Mouse (Mus musculus): ENCODE measurements at regions not wholly inside any gene's neighbourhood (a gene's known extent, or its start where the extent isn't known, plus 50 kb on each side); places are given as distances from the start of the nearest gene placed in this dataset.
A peak's percentile ranks its signal among the peaks of the same experiment; 100 is the strongest.

DNA sequence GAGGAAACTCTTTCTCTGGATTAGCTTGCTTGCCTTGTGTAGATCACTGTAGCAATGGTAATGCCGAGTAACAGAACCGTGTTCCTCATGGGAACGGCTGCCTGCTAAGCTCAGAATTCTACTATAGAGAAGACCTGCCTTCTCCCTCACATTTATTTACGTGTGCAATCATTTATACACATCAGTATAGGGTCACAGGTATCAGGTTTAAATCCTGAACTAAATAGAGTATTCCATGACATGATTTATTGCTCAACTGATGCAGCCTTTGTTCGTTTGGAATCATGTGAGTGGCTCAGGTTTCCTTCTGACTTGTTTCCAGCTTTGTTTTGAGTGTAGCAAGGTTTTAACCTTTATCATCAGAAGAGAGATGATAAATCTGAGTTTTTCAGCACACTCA, 329.4 kb downstream of the Galc start:
- no peak for DNase-seq
- intact Hi-C loops (cut with DNase I), result no loop called here

- no peak for DNase-seq
- intact Hi-C loops (cut with DNase I), result no loop called here
Measured at GRCm38 (mm10) chr12:97927036-97927435, 332.2 kb downstream of the Galc start.

- intact Hi-C loops (cut with DNase I), result no loop called here
- DNase-seq, result no peak
Measured at GRCm38 (mm10) chr12:97921349-97922264, 337.7 kb downstream of the Galc start.

- DNase-seq, result no peak
- intact Hi-C loops (cut with DNase I), result no loop called here
Measured at GRCm38 (mm10) chr12:97918416-97918815, 340.8 kb downstream of the Galc start.

GRCm38 (mm10) chr12:97915026-97915425, 344.2 kb downstream of the Galc start:
- intact Hi-C loops (cut with DNase I), result no loop called here
- DNase-seq, result no peak

DNA sequence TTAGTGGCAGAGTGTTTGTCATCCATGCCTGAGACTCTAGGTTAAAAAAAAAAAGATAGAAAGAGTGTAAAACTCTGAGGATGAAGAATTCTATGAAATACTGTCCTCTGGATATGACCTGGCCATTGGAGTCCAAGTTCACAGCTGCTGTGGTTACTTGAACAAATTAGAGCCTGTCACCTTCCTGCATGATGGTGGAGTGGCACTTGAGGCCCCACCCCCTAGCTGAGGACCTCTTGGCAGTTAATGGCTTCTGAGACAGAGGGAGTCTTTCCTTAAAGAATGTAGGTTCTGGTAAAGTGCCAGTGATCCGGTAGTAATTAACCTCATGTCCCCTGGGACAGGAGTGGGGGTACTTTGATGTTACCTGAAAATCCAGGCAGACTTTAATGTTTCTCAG, 346.5 kb downstream of the Galc start:
- no peak for DNase-seq
- intact Hi-C loops (cut with DNase I), result no loop called here

- intact Hi-C loops (cut with DNase I), result no loop called here
- DNase-seq, result no peak
Measured at GRCm38 (mm10) chr12:97899266-97899665, 360.0 kb downstream of the Galc start.

DNA sequence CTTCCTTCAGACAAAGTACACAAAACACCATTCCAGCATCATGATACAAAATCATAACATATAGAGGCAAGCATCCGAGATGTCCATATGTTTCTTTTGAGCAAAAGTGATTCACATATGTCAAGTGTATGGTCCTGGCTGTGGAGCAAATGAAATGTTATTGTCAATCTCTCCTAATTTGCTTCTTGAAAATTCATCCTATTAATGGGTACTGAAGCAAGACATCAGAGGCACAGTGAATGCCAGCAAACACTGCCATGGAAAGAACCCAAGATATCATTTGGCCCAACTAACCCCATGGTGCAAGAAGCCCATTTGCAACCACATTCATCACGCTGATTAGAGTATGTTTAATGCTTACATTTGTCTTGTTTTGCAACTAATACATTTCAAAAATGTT, 361.1 kb downstream of the Galc start:
- DNase-seq, result no peak
- intact Hi-C loops (cut with DNase I), result no loop called here

GRCm38 (mm10) chr12:97895981-97896380, 363.3 kb downstream of the Galc start:
- intact Hi-C loops (cut with DNase I), result no loop called here
- DNase-seq, result no peak

- intact Hi-C loops (cut with DNase I), result no loop called here
- DNase-seq, result peak; percentile 27
Measured at GRCm38 (mm10) chr12:97888801-97889455, 370.3 kb downstream of the Galc start.

DNA sequence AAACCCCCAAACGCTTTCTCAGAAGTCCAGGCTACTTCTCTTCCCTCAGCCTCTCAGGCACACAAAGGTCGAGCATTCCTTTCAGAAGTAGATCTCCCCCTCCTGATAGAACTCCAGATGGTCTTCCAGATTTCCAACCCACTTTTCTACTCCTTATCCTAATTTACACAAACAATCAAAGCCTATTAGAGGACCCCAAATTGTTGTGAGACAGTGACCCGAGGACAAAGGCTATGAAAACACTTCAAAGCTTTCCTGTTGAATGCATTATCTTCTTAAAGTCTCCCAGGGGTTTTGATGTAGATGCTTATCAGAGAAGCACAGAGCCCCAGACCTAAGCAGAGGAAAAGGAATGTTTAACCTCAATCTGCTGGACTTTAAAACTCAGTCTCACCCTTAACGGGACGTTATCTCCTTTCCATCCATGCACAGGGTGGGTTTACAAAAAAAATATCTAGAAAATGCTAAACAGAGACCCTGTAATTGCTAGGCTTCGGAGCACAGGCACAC, 370.9 kb downstream of the Galc start:
- no peak for DNase-seq
- intact Hi-C loops (cut with DNase I), result no loop called here

GRCm38 (mm10) chr12:97882439-97882838, 376.8 kb downstream of the Galc start:
- no peak for DNase-seq
- intact Hi-C loops (cut with DNase I), result no loop called here

GRCm38 (mm10) chr12:97872391-97872790, 386.9 kb downstream of the Galc start:
- DNase-seq, result peak; percentile 91
- intact Hi-C loops (cut with DNase I), result loop anchor here (10.0 kb wide), 1 partner anchor 312 kb away; no protein-coding TSS in a partner anchor

DNA sequence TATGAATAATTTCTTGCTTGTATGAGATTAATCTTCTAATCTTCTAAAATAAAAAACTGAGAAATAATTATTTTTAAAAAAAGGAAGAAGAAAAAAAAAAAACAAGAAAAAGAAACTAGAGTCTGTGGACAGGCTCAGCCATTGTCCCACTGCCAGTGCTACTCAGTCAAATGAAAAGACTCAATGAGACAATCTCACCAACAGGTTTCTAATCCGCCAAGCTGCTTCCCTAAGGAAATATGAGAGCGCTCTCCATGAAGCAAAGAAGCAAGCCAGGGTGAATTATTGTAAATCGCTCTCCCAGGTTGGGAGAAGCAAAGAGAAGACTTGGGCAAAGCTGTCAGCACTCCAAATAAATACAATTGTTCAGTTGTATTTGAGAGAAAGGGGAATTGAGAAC, 396.3 kb downstream of the Galc start:
- peak; percentile 22 for DNase-seq
- intact Hi-C loops (cut with DNase I), result no loop called here

DNA sequence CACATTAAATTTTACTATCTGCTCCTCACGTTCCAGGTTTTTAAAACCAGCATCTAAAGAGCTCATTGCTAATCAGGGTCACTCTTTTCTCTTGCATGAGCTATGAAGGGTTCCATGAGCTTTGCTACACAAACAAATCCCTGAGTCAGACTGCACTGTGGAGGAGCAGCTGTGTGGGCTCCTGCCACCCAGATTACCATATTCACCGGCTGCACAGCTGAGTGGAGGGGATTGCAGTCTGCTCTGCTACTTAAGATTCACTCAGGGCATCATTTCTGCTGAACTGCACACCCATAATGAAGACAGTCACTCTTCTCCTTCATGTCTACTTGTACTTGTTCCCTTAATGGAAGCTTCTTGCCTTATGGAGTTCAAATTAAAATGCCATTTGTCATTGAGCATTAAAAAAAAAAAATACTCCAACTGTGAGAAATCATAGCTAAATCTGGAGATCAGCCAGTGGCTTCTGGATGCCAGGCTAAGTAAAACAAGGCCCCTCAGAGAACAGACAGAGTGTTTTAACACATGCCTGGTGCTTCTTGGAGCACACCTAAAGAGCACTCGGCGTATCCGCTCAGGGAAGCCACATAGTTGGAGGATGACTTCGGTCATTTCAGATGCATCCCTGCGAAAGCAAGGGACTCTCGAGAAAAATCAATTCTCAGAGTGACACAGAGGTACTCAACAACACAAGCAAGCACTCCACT, 422.9 kb downstream of the Galc start:
- intact Hi-C loops (cut with DNase I), result no loop called here
- DNase-seq, result peak; percentile 73

DNA sequence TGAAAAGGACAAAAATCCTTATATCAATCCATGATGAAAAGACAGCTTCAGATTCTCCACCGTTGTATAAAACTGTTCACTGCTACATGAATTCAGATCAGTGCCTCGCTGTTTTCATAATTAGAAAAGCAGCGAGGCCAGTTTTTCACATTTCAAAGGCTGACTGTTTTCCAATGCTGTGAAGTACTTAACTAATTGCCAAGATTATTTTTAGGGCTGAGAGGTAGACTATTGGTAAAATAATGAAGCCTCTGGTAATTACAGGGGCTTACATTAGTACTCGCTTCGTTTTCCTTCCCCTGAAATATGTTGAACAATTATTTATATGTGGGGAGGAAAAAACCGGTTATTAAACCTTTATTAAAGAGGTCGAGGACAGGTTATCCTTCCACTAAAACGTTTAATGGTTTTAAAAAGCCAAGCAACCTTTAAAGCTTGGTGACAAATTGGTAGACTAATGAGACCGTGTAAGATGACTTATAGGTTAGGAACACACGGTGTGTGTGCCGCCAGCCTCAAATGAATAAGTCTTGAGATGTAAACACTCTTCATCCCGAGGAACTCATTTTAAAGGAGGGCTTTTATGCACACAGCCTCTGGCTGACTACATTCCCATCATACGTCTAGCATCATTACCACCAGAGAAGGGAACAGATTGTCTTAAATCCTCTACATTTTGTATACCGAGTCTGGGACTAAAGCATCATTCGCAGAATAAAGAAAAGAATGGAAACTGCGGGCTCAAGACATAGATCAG, 465.7 kb downstream of the Galc start:
- no peak for DNase-seq
- intact Hi-C loops (cut with DNase I), result no loop called here

- DNase-seq, result no peak
- intact Hi-C loops (cut with DNase I), result no loop called here
Measured at GRCm38 (mm10) chr12:97783476-97783875, 475.8 kb downstream of the Galc start.

DNA sequence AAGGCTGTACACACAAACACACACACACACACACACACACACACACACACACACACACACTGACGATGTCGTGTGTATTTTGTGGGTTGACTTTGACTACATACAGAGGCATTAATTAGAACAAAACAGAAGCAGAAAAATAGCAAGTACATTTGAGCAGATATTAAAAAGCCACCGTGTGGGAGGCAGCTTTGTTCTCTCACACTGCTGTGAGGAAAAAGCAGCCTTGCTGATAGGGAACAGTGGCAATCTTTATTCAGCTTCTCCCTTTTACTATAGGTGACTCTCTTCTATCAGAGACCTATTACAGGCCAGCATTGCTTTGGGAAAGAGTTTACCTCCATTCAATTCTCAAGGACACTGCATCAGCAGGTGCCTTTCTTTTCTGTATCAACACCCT, 500.1 kb downstream of the Galc start:
- intact Hi-C loops (cut with DNase I), result no loop called here
- DNase-seq, result no peak

DNA sequence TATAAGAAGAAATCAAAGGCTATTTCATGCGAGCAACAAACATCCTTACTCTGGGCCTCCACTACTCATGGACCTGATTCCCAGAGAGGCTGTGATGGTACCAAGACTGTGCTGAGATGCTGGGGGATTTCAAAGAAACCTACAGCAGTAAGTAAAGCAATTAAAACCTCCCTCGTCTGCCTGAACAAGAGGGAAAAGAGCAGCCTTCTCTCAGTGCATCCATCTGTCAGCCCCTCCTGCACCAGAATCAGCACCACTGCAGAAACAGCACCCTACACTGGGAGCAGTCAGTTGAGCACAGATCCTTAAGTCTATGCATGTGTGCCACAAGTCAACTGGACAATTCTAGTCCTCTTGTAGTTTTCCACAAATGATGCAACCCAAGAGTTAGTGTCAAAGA, 500.6 kb downstream of the Galc start:
- DNase-seq, result no peak

GRCm38 (mm10) chr12:97750166-97750565, 509.1 kb downstream of the Galc start:
- DNase-seq, result no peak
- intact Hi-C loops (cut with DNase I), result no loop called here

More for the DNA sequence above, 500.6 kb downstream of the Galc start:
- intact Hi-C loops (cut with DNase I), result no loop called here

DNA sequence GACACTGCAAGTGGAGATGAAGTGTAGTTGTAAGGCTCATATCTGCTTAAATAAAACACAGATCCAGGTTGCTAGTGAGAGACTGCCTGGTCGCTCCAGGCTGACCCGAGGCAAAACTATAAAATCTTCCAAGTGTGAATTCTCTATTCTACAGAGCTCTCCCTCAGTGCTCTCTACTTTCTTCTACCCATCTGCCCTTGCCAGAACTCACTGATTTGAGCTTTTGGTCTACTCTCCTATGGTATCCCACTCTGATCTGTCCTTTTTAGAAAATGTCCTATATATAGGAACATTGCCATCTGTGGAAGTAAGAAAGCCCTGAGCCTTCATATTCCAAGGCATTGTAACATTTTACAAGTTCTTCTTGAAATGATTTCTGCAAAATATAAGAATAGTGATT, 518.3 kb downstream of the Galc start:
- no peak for DNase-seq
- intact Hi-C loops (cut with DNase I), result no loop called here
